Mouse (Mus musculus): ENCODE measurements around the gene Cuedc2. TPM values are rescaled to one million over a fixed set of nuclear protein-coding genes. Genes with fewer than 3 reads are reported as not detected.

Gene Cuedc2
- polyA plus RNA-seq, 1 experiment from 2014 or later = 260 TPM

- ATAC-seq (ENCODE audit: low FRiP score) (no peak), DNase-seq (ENCODE audit: low spot score) (no peak)
Observed at GRCm38 (mm10) chr19:46331936-46332335, 6.6 kb downstream of the Cuedc2 start.

GRCm38 (mm10) chr19:46331326-46331725 is 7.2 kb downstream of the Cuedc2 start:
- no peak overlapping the region for H3K27ac ChIP-seq (ENCODE audit: low read depth, low read length)
- 96% methylated on average over 14 of the region's 14 CpGs for WGBS
- no peak for DNase-seq (ENCODE audit: low spot score)
- no peak for ATAC-seq (ENCODE audit: low FRiP score)
- no peaks in the 10 kb centered on the region; the same call in 1 of the 2 replicates for H3K27me3 ChIP-seq (ENCODE audit: control insufficient read depth, insufficient read depth, low read length)
- H3K4me2 ChIP-seq (replicated peaks; ENCODE audit: low read depth, low read length) = no peak overlapping the region
- no peak overlapping the region for H3K4me3 ChIP-seq (ENCODE audit: low read depth, low read length)
- peaks cover 5% of the 10 kb centered on the region; the same call in 1 of the 2 replicates for H3K36me3 ChIP-seq (ENCODE audit: control insufficient read depth, insufficient read depth, low read length)
- no peak overlapping the region for H3K9ac ChIP-seq (ENCODE audit: low read depth, low read length)
- no peaks in the 10 kb centered on the region for H3K9me3 ChIP-seq (ENCODE audit: control insufficient read depth, low read length)
- peaks cover 12% of the 10 kb centered on the region for H3K4me1 ChIP-seq (replicated peaks; ENCODE audit: control insufficient read depth, insufficient read depth, low read length)

More at GRCm38 (mm10) chr19:46331936-46332335, 6.6 kb downstream of the Cuedc2 start:
- H3K4me3 ChIP-seq (ENCODE audit: low read depth, low read length) = no peak overlapping the region
- 85% methylated on average over 3 of the region's 3 CpGs for WGBS
- no peak overlapping the region for H3K9ac ChIP-seq (ENCODE audit: low read depth, low read length)
- peaks cover 12% of the 10 kb centered on the region for H3K4me1 ChIP-seq (replicated peaks; ENCODE audit: control insufficient read depth, insufficient read depth, low read length)
- H3K27me3 ChIP-seq (ENCODE audit: control insufficient read depth, insufficient read depth, low read length) = no peaks in the 10 kb centered on the region
- no peak overlapping the region for H3K4me2 ChIP-seq (replicated peaks; ENCODE audit: low read depth, low read length)
- H3K36me3 ChIP-seq (ENCODE audit: control insufficient read depth, insufficient read depth, low read length) = peaks cover 5% of the 10 kb centered on the region; the same call in 1 of the 2 replicates
- H3K9me3 ChIP-seq (ENCODE audit: control insufficient read depth, low read length) = no peaks in the 10 kb centered on the region
- H3K27ac ChIP-seq (ENCODE audit: low read depth, low read length) = no peak overlapping the region

GRCm38 (mm10) chr19:46330696-46331095 is 7.8 kb downstream of the Cuedc2 start:
- peaks cover 5% of the 10 kb centered on the region; the same call in 1 of the 2 replicates for H3K27me3 ChIP-seq (ENCODE audit: control insufficient read depth, insufficient read depth, low read length)
- 95% methylated on average over 12 of the region's 12 CpGs for WGBS
- peaks cover 5% of the 10 kb centered on the region; the same call in 1 of the 2 replicates for H3K36me3 ChIP-seq (ENCODE audit: control insufficient read depth, insufficient read depth, low read length)
- no peak overlapping the region for H3K4me2 ChIP-seq (replicated peaks; ENCODE audit: low read depth, low read length)
- H3K27ac ChIP-seq (ENCODE audit: low read depth, low read length) = no peak overlapping the region
- DNase-seq (ENCODE audit: low spot score) (no peak), ATAC-seq (ENCODE audit: low FRiP score) (no peak)
- no peak overlapping the region for H3K9ac ChIP-seq (ENCODE audit: low read depth, low read length)
- H3K4me1 ChIP-seq (replicated peaks; ENCODE audit: control insufficient read depth, insufficient read depth, low read length) = peaks cover 15% of the 10 kb centered on the region
- no peaks in the 10 kb centered on the region for H3K9me3 ChIP-seq (ENCODE audit: control insufficient read depth, low read length)
- H3K4me3 ChIP-seq (ENCODE audit: low read depth, low read length) = no peak overlapping the region

GRCm38 (mm10) chr19:46329951-46330350 is 8.6 kb downstream of the Cuedc2 start:
- Histone ChIP-seq H3K4me2 (replicated peaks; ENCODE audit: low read depth, low read length) (peak overlapping the region; percentile 23; the same call in 1 of the 2 replicates), H3K9ac (ENCODE audit: low read depth, low read length) (no peak overlapping the region), H3K27ac (ENCODE audit: low read depth, low read length) (no peak overlapping the region), H3K36me3 (ENCODE audit: control insufficient read depth, insufficient read depth, low read length) (peaks cover 5% of the 10 kb centered on the region; the same call in 1 of the 2 replicates), H3K4me1 (replicated peaks; ENCODE audit: control insufficient read depth, insufficient read depth, low read length) (peaks cover 15% of the 10 kb centered on the region), H3K4me3 (ENCODE audit: low read depth, low read length) (0 out of 2 replicates have a peak overlapping the region, but pooled peaks have one; percentile 71), H3K27me3 (ENCODE audit: control insufficient read depth, insufficient read depth, low read length) (peaks cover 7% of the 10 kb centered on the region; the same call in 1 of the 2 replicates), H3K9me3 (ENCODE audit: control insufficient read depth, low read length) (no peaks in the 10 kb centered on the region)
- 6% methylated on average over 16 of the region's 16 CpGs for WGBS
- peak; percentile 81 for DNase-seq (ENCODE audit: low spot score)
- ATAC-seq (ENCODE audit: low FRiP score) = peak; percentile 31; the same call in 1 of the 2 replicates

- Histone ChIP-seq H3K9ac (ENCODE audit: low read depth, low read length) (peak overlapping the region; percentile 76), H3K4me3 (ENCODE audit: low read depth, low read length) (peak overlapping the region; percentile 71), H3K27me3 (ENCODE audit: control insufficient read depth, insufficient read depth, low read length) (peaks cover 14% of the 10 kb centered on the region), H3K27ac (ENCODE audit: low read depth, low read length) (peak overlapping the region; percentile 95), H3K4me2 (replicated peaks; ENCODE audit: low read depth, low read length) (peak overlapping the region; percentile 100), H3K4me1 (replicated peaks; ENCODE audit: control insufficient read depth, insufficient read depth, low read length) (peaks cover 15% of the 10 kb centered on the region), H3K36me3 (ENCODE audit: control insufficient read depth, insufficient read depth, low read length) (peaks cover 5% of the 10 kb centered on the region; the same call in 1 of the 2 replicates), H3K9me3 (ENCODE audit: control insufficient read depth, low read length) (no peaks in the 10 kb centered on the region)
- WGBS = 2% methylated on average over 50 of the region's 54 CpGs
- no peak for ATAC-seq (ENCODE audit: low FRiP score)
- peak; percentile 50 for DNase-seq (ENCODE audit: low spot score)
Observed at GRCm38 (mm10) chr19:46329031-46329641, 9.4 kb downstream of the Cuedc2 start.

- H3K4me1 ChIP-seq (replicated peaks; ENCODE audit: control insufficient read depth, insufficient read depth, low read length) = peaks cover 15% of the 10 kb centered on the region
Observed at GRCm38 (mm10) chr19:46328081-46329030, 10.1 kb downstream of the Cuedc2 start, which contains the start of gene Fbxl15. Gene Fbxl15, plus strand, starts transcription at chr19:46328184.

GRCm38 (mm10) chr19:46327531-46328064 is 10.9 kb downstream of the Cuedc2 start:
- no peaks in the 10 kb centered on the region for H3K9me3 ChIP-seq (ENCODE audit: control insufficient read depth, low read length)
- ATAC-seq (ENCODE audit: low FRiP score) = peak; percentile 5; the same call in 1 of the 2 replicates
- peak overlapping the region; percentile 76 for H3K9ac ChIP-seq (ENCODE audit: low read depth, low read length)
- H3K36me3 ChIP-seq (ENCODE audit: control insufficient read depth, insufficient read depth, low read length) = peaks cover 5% of the 10 kb centered on the region; the same call in 1 of the 2 replicates
- H3K4me2 ChIP-seq (replicated peaks; ENCODE audit: low read depth, low read length) = peak overlapping the region; percentile 100
- H3K4me1 ChIP-seq (replicated peaks; ENCODE audit: control insufficient read depth, insufficient read depth, low read length) = peaks cover 15% of the 10 kb centered on the region
- DNase-seq (ENCODE audit: low spot score) = no peak
- peaks cover 25% of the 10 kb centered on the region for H3K27me3 ChIP-seq (ENCODE audit: control insufficient read depth, insufficient read depth, low read length)
- peak overlapping the region; percentile 95 for H3K27ac ChIP-seq (ENCODE audit: low read depth, low read length)
- 33% methylated on average over 14 of the region's 14 CpGs for WGBS
- peak overlapping the region; percentile 71 for H3K4me3 ChIP-seq (ENCODE audit: low read depth, low read length)

More at GRCm38 (mm10) chr19:46328081-46329030, 10.1 kb downstream of the Cuedc2 start, which contains the start of gene Fbxl15:
- peak within 1 kb of the TSS; percentile 95 for H3K27ac ChIP-seq (ENCODE audit: low read depth, low read length)
- ATAC-seq (ENCODE audit: low FRiP score) (peak; percentile 90), DNase-seq (ENCODE audit: low spot score) (peak; percentile 97)
- peak within 1 kb of the TSS; percentile 100 for H3K4me2 ChIP-seq (replicated peaks; ENCODE audit: low read depth, low read length)
- no peaks in the 10 kb centered on the region for H3K9me3 ChIP-seq (ENCODE audit: control insufficient read depth, low read length)
- peak within 1 kb of the TSS; percentile 76 for H3K9ac ChIP-seq (ENCODE audit: low read depth, low read length)
- WGBS = under 1% methylated on average over 81 of the region's 81 CpGs
- peaks cover 5% of the 10 kb centered on the region; the same call in 1 of the 2 replicates for H3K36me3 ChIP-seq (ENCODE audit: control insufficient read depth, insufficient read depth, low read length)
- peak within 1 kb of the TSS; percentile 71 for H3K4me3 ChIP-seq (ENCODE audit: low read depth, low read length)
- H3K27me3 ChIP-seq (ENCODE audit: control insufficient read depth, insufficient read depth, low read length) = peaks cover 19% of the 10 kb centered on the region

GRCm38 (mm10) chr19:46326756-46327305 is 11.7 kb downstream of the Cuedc2 start, which contains the start of gene Psd:
Gene Psd, minus strand, starts transcription at chr19:46327156.
- Histone ChIP-seq H3K4me1 (replicated peaks; ENCODE audit: control insufficient read depth, insufficient read depth, low read length) (peaks cover 21% of the 10 kb centered on the region), H3K9ac (ENCODE audit: low read depth, low read length) (peak within 1 kb of the TSS; percentile 76), H3K9me3 (ENCODE audit: control insufficient read depth, low read length) (no peaks in the 10 kb centered on the region), H3K36me3 (ENCODE audit: control insufficient read depth, insufficient read depth, low read length) (peaks cover 5% of the 10 kb centered on the region; the same call in 1 of the 2 replicates), H3K4me3 (ENCODE audit: low read depth, low read length) (peak within 1 kb of the TSS; percentile 71), H3K4me2 (replicated peaks; ENCODE audit: low read depth, low read length) (peak within 1 kb of the TSS; percentile 100), H3K27ac (ENCODE audit: low read depth, low read length) (peak within 1 kb of the TSS; percentile 95), H3K27me3 (ENCODE audit: control insufficient read depth, insufficient read depth, low read length) (peaks cover 25% of the 10 kb centered on the region)
- ATAC-seq (ENCODE audit: low FRiP score) (no peak), DNase-seq (ENCODE audit: low spot score) (peak; percentile 78)
- WGBS = 1% methylated on average over 35 of the region's 35 CpGs

Data from hindbrain, embryonic 11.5 days (tissue).